Mouse (Mus musculus): Measurements from ENCODE around the gene 1600002K03Rik. TPM values are rescaled to one million over a fixed set of nuclear protein-coding genes. Genes with fewer than 3 reads are reported as not detected.

1600002K03Rik gene
- polyA plus RNA-seq, 1 experiment from 2014 or later = 8.4 TPM

DNA sequence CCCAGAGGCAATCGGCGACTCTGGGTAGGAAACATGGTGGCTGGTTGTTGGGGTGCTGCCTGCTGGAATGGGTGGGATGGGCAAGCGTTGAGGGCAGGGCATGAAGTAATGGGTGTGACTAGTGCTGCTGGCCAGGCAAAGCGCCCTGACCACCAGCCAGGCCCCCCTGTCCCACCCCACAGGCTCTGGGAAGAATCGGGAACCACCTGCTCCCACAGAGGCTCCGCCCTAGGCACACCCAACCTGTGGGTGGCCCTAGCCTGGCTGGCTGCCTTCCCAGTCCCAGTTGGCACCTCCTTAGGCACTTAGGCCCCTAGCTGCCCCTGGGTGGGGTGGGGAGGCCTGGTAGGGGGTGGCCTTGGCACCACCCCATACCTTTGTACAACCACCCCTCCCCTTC lies 26.8 kb upstream of the 1600002K03Rik start:
- Histone ChIP-seq H3K4me2 (ENCODE audit: low read depth, low read length) (peak overlapping the region; percentile 34; the same call in 1 of the 2 replicates), H3K4me3 (ENCODE audit: low read depth, low read length) (no peak overlapping the region), H3K9ac (ENCODE audit: low read depth, low read length) (peak overlapping the region; percentile 88), H3K9me3 (replicated peaks; ENCODE audit: control insufficient read depth, low read length) (no peaks in the 10 kb centered on the region), H3K27me3 (ENCODE audit: control insufficient read depth, insufficient read depth, low read depth, low read length) (no peaks in the 10 kb centered on the region), H3K4me1 (ENCODE audit: control insufficient read depth, low read depth, low read length) (peaks cover 74% of the 10 kb centered on the region), H3K36me3 (ENCODE audit: control insufficient read depth, insufficient read depth) (peaks cover 16% of the 10 kb centered on the region), H3K27ac (ENCODE audit: low read length) (peak overlapping the region; percentile 99)
- no peak for ATAC-seq (ENCODE audit: low read depth)
- WGBS (ENCODE audit: insufficient replicate concordance) = 49% methylated on average over 6 of the region's 6 CpGs

DNA sequence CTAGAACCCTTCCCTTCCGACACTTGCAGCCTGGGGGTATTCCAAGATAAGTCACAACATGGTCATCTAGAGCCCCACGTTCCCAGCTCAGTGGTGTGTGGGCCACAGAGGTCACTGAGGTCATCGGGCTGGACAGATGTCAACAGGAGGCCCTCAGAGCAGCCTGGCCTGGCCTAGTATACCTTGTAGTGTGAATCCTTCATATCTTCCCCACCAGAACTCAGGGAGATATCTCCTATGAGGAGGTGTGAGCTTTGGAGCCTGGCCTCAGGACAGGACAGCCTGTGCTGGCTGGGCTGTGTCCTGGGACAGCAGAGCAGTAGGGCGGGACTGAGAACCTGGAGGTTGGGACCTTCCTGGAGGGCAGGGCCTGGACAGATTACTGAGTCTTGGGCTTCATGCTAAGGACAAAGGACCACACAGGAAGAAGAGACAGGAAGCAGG lies 26.2 kb upstream of the 1600002K03Rik start:
- no peak for ATAC-seq (ENCODE audit: low read depth)
- no peaks in the 10 kb centered on the region for H3K27me3 ChIP-seq (ENCODE audit: control insufficient read depth, insufficient read depth, low read depth, low read length)
- no peak overlapping the region for H3K4me3 ChIP-seq (ENCODE audit: low read depth, low read length)
- peak overlapping the region; percentile 98 for H3K4me2 ChIP-seq (ENCODE audit: low read depth, low read length)
- 63% methylated on average over 4 of the region's 4 CpGs for WGBS (ENCODE audit: insufficient replicate concordance)
- peaks cover 74% of the 10 kb centered on the region for H3K4me1 ChIP-seq (ENCODE audit: control insufficient read depth, low read depth, low read length)
- H3K9ac ChIP-seq (ENCODE audit: low read depth, low read length) = peak overlapping the region; percentile 88
- H3K36me3 ChIP-seq (ENCODE audit: control insufficient read depth, insufficient read depth) = peaks cover 18% of the 10 kb centered on the region
- H3K9me3 ChIP-seq (replicated peaks; ENCODE audit: control insufficient read depth, low read length) = no peaks in the 10 kb centered on the region
- H3K27ac ChIP-seq (ENCODE audit: low read length) = peak overlapping the region; percentile 99

DNA sequence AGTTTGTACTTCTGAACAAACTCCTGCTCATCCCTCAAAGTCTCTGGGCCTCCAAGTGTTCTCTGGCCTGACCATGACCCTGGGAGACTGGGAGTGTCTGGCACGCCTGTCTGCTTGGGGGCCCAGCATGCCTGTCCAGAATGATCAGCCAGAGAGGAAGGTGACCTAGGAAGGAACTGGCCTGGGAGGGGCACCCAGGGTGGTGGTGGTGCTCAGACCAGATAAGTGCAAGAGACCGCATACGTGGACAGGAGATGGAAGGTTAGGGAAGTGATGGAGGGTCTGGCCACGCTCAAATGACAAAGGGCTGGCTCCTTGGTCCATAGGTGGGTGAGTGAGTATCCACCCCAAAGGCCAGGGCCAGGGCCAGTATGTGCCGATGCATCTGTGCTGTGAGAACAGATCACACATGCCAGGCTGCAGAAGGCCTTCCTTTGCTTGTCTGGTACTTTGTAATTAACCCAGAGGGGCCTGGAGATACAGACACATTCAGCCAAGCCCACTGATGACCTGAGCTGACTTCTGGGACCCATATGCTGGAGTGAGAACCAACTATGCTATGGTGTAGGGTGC lies 25.5 kb upstream of the 1600002K03Rik start:
- WGBS (ENCODE audit: insufficient replicate concordance) = 25% methylated on average over 5 of the region's 5 CpGs
- ATAC-seq (ENCODE audit: low read depth) = no peak
- Histone ChIP-seq H3K27me3 (ENCODE audit: control insufficient read depth, insufficient read depth, low read depth, low read length) (no peaks in the 10 kb centered on the region), H3K4me3 (ENCODE audit: low read depth, low read length) (peak overlapping the region; percentile 93), H3K9ac (ENCODE audit: low read depth, low read length) (peak overlapping the region; percentile 88), H3K27ac (ENCODE audit: low read length) (peak overlapping the region; percentile 99), H3K4me1 (ENCODE audit: control insufficient read depth, low read depth, low read length) (peaks cover 78% of the 10 kb centered on the region), H3K9me3 (replicated peaks; ENCODE audit: control insufficient read depth, low read length) (no peaks in the 10 kb centered on the region), H3K4me2 (ENCODE audit: low read depth, low read length) (peak overlapping the region; percentile 98), H3K36me3 (ENCODE audit: control insufficient read depth, insufficient read depth) (peaks cover 24% of the 10 kb centered on the region)

DNA sequence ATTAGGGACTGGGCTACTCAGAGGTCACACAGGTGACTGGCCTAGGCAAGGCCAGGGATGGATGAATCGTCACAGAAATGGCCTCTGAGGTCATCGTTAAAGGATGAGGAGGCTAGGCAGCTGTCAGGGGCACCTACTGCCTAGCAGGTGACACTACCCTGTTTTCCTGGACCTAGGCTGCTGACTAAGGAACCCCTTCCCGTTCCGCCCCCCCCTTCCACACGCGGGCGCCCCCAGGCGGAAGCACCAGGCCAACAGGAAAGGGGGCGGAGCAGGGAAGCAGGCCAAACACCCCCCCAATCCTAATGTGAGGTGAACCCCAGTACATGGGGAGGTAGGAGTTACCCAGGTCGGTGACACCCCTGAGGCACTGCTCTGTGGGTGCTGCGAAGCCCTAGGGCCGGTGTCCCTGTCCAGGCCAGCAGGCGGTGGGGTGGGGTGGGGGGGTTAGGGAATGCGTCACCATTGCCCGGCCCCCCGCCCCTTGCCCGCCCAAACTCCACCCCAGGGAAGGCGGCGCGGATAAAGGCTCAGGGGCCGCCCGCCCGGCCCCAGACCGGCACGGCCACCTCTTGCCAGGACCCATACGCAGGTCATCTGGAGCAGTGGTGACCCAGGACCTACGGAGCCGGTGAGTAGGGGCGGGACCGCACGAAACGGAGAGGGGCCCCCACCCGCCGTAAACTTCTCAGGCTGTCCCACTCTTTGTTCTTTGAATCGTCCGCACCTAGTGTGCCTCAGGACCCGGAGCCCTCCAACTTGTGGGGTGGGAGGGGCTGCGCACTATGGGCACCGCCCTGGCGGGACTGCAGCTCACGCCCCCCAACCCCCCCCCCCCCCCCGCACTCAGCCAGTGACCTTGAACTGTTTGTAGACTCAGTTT lies 24.8 kb upstream of the 1600002K03Rik start, which contains the start of gene Midn:
Midn (plus strand) TSS at position 554 of the 883 bp plus-strand sequence.
- Histone ChIP-seq H3K4me1 (ENCODE audit: control insufficient read depth, low read depth, low read length) (peaks cover 78% of the 10 kb centered on the region), H3K36me3 (ENCODE audit: control insufficient read depth, insufficient read depth) (peaks cover 24% of the 10 kb centered on the region)

DNA sequence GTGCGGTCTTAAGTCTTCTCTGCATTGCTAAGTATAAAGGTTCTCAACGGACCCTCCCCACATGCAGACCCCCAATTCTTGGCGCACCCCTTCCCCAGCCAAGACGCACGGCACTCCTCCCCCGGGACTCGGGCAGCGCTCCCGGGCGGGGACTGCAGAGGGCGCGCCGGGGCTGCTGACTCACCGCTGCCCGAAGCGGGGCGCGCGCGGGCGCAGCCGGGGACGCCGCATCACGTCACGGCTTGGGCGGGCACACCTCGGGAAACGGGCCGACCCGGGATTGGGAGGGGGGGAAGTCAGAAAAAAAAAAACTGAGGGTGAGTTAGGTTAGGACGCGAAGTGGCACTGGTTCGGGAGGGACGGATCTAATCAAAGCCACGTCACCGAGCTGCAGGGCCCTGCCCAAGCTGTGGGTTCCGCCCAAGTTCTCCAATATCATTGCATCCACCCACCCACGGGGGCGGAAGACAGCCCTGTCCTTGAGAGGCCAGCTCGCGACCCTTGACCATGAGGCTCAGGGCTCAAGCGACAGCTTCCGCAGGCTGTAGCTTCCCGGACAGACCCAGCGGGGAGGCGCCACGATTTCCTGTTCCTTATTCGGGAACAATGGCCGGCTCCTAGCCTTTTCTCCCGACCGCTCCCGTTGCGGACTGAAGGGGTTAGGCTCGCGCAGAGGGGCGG lies 24.0 kb upstream of the 1600002K03Rik start:
- H3K4me1 ChIP-seq (ENCODE audit: control insufficient read depth, low read depth, low read length) = peaks cover 79% of the 10 kb centered on the region
- WGBS (ENCODE audit: insufficient replicate concordance) = under 1% methylated on average over 56 of the region's 57 CpGs

More for the DNA sequence above, 24.8 kb upstream of the 1600002K03Rik start, which contains the start of gene Midn:
- Histone ChIP-seq H3K4me3 (ENCODE audit: low read depth, low read length) (peak within 1 kb of the TSS; percentile 93), H3K9me3 (replicated peaks; ENCODE audit: control insufficient read depth, low read length) (no peaks in the 10 kb centered on the region), H3K4me2 (ENCODE audit: low read depth, low read length) (peak within 1 kb of the TSS; percentile 98), H3K27ac (ENCODE audit: low read length) (peak within 1 kb of the TSS; percentile 99), H3K9ac (ENCODE audit: low read depth, low read length) (peak within 1 kb of the TSS; percentile 88), H3K27me3 (ENCODE audit: control insufficient read depth, insufficient read depth, low read depth, low read length) (no peaks in the 10 kb centered on the region)
- ATAC-seq (ENCODE audit: low read depth) = peak; percentile 40
- WGBS (ENCODE audit: insufficient replicate concordance) = under 1% methylated on average over 38 of the region's 42 CpGs

DNA sequence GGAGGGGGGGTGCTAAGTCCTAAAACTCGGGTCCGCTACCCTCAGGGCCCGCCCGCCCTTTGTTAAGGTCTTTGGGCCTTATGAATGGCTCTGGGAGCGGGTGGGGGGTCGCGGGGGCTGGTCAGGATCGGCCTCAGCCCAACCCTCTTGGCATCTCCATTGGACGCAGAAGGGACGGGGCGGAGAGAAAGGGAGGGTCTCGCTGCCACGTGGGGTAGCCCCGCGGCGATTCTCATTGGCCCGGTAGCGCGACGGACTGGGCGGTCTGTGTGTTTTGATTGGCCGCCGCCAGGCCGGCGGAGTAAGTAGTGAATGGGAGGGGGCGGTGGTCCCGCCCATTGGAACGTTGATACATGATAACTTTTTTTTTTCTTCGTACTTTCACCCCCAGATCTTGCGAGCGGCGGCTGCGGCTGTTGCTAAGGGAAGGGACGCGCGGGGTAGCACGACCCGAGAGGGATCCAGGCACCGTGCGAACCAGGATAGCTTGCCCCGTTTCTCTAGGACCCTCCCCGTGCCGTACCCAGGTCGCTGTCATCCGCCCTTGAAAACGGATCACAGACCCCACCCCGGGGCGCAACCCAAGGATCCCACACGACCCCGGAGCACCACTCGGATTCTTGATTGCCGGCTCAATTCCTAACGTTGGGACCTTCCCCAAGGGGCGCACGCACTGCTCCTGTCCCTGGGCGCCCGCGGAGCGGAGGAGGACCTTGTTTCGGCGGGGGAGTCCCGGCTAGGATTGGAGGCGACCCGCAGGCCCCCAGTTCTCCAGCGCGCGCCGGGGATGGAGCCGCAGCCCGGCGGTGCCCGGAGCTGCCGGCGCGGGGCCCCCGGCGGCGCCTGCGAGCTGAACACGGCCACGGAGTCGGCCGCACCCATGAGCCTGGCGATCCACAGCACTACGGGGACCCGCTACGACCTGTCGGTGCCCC lies 23.2 kb upstream of the 1600002K03Rik start:
- peak; percentile 77 for ATAC-seq (ENCODE audit: low read depth)
- peak overlapping the region; percentile 98 for H3K4me2 ChIP-seq (ENCODE audit: low read depth, low read length)
- peaks cover 30% of the 10 kb centered on the region for H3K36me3 ChIP-seq (ENCODE audit: control insufficient read depth, insufficient read depth)
- peak overlapping the region; percentile 99 for H3K27ac ChIP-seq (ENCODE audit: low read length)
- under 1% methylated on average over 88 of the region's 88 CpGs for WGBS (ENCODE audit: insufficient replicate concordance)
- no peaks in the 10 kb centered on the region for H3K9me3 ChIP-seq (replicated peaks; ENCODE audit: control insufficient read depth, low read length)
- H3K27me3 ChIP-seq (ENCODE audit: control insufficient read depth, insufficient read depth, low read depth, low read length) = no peaks in the 10 kb centered on the region
- peaks cover 85% of the 10 kb centered on the region for H3K4me1 ChIP-seq (ENCODE audit: control insufficient read depth, low read depth, low read length)
- H3K4me3 ChIP-seq (ENCODE audit: low read depth, low read length) = peak overlapping the region; percentile 93
- peak overlapping the region; percentile 88 for H3K9ac ChIP-seq (ENCODE audit: low read depth, low read length)

More for the DNA sequence above, 24.0 kb upstream of the 1600002K03Rik start:
- peak overlapping the region; percentile 88 for H3K9ac ChIP-seq (ENCODE audit: low read depth, low read length)
- H3K4me2 ChIP-seq (ENCODE audit: low read depth, low read length) = peak overlapping the region; percentile 98
- peaks cover 29% of the 10 kb centered on the region for H3K36me3 ChIP-seq (ENCODE audit: control insufficient read depth, insufficient read depth)
- H3K27ac ChIP-seq (ENCODE audit: low read length) = peak overlapping the region; percentile 99
- peak overlapping the region; percentile 93 for H3K4me3 ChIP-seq (ENCODE audit: low read depth, low read length)
- ATAC-seq (ENCODE audit: low read depth) = peak; percentile 59
- H3K27me3 ChIP-seq (ENCODE audit: control insufficient read depth, insufficient read depth, low read depth, low read length) = no peaks in the 10 kb centered on the region
- no peaks in the 10 kb centered on the region for H3K9me3 ChIP-seq (replicated peaks; ENCODE audit: control insufficient read depth, low read length)

DNA sequence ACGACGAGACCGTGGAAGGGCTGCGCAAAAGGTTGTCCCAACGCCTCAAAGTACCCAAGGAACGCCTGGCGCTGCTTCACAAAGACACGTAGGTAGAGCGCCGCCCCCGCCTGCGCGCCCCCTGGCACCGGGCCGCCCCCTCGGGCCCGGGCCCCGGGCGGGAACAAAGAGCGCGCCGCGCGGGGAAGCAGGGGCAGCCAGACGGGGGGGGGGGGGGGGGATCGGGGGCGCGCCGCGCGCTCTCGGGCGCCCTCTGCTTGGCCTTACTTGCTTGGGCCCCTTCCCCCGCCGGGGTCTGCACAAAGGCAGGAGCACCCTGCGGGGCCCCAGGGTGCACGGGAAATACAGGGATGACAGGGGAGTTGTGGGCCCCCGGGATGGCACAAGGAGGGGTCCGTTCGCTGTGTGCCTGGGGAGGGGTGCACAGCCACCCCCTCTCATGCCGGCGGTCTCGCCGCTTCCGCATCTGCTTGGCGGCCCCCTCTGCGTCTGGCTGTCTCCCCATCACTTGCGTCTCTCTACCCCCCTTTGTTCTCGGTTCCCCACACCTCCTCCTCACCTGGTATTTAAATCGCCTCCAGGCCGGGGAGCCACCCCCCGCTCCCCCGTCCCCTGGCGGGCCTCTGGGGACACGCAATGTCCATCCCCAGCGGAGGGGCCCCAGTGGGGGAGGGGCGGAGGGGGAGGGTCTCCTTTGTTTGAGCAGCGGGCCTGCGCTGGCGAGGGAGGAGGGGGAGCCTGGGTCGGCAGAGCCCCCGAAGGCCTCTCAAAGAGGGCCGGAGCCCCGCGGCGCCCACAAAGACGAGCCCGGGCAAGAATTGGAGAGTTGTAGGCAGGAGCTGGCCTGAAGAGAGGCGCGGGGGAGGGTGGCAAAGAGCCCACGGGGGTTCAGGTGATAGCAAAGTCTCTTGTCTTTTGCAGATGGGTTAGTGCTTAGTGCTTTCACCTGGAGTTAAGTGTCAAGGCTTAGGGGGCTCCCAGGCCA lies 22.2 kb upstream of the 1600002K03Rik start:
- H3K36me3 ChIP-seq (ENCODE audit: control insufficient read depth, insufficient read depth) = peaks cover 30% of the 10 kb centered on the region
- WGBS (ENCODE audit: insufficient replicate concordance) = under 1% methylated on average over 60 of the region's 71 CpGs
- peaks cover 85% of the 10 kb centered on the region for H3K4me1 ChIP-seq (ENCODE audit: control insufficient read depth, low read depth, low read length)

More for the DNA sequence above, 22.2 kb upstream of the 1600002K03Rik start:
- Histone ChIP-seq H3K27ac (ENCODE audit: low read length) (peak overlapping the region; percentile 99), H3K9ac (ENCODE audit: low read depth, low read length) (peak overlapping the region; percentile 88), H3K9me3 (replicated peaks; ENCODE audit: control insufficient read depth, low read length) (no peaks in the 10 kb centered on the region), H3K4me3 (ENCODE audit: low read depth, low read length) (peak overlapping the region; percentile 93), H3K4me2 (ENCODE audit: low read depth, low read length) (peak overlapping the region; percentile 98), H3K27me3 (ENCODE audit: control insufficient read depth, insufficient read depth, low read depth, low read length) (no peaks in the 10 kb centered on the region)
- no peak for ATAC-seq (ENCODE audit: low read depth)

Data from liver, embryonic 16.5 days (tissue).